Mouse (Mus musculus) cerebellum, adult 2 months (tissue): ENCODE measurements at regions not wholly inside any gene's neighbourhood (a gene's known extent, or its start where the extent isn't known, plus 50 kb on each side); places are given as distances from the start of the nearest gene placed in this dataset.
"Not testable (repeated sequence)": the region's sequence is repeated elsewhere in the genome, so short reads cannot be mapped to it uniquely, and the experiment has no call there.

Source experiments
- DNase-seq, 2 experiments: peaks; one replicate each; pipeline ENCODE4 v3.0.0; 2021
- H3K27ac ChIP-seq: fragments of 200-500 bp; 2 replicates; pipeline ENCODE4 v1.5.1; 2012; ENCODE audit warnings: low read length, control low read depth, inconsistent platforms; ENCODE audit not compliant: insufficient read depth
- H3K27me3 ChIP-seq: fragments of 200-500 bp; 2 replicates; pipeline ENCODE4 v1.6.1; 2012; ENCODE audit warnings: inconsistent platforms, mild to moderate bottlenecking, low read length, moderate library complexity; ENCODE audit not compliant: control insufficient read depth, insufficient read depth
- H3K4me1 ChIP-seq: fragments of 200-500 bp; 2 replicates; pipeline ENCODE4 v1.6.1; 2011; ENCODE audit warnings: low read length; ENCODE audit not compliant: control insufficient read depth, insufficient read depth
- H3K4me3 ChIP-seq: fragments of 200-500 bp; replicated peaks from 2 replicates; pipeline ENCODE3; 2011; ENCODE audit warnings: mild to moderate bottlenecking, low read depth, low read length, control low read depth; ENCODE audit not compliant: insufficient read depth
- CTCF ChIP-seq: fragments of 200-500 bp; IDR thresholded peaks from 2 replicates; pipeline ENCODE4 v1.5.1; 2011; ENCODE audit warnings: low read depth, mild to moderate bottlenecking, control low read depth, low read length, moderate library complexity, borderline replicate concordance; ENCODE audit not compliant: insufficient read depth
- POLR2A ChIP-seq: fragments of 200-500 bp; IDR thresholded peaks from 2 replicates; pipeline ENCODE4 v1.6.1; 2011; ENCODE audit warnings: low read length, control low read depth, borderline replicate concordance; ENCODE audit not compliant: insufficient read depth
- WGBS: fragments of 180-500 bp; shearing (Covaris S2); methylation state at CpG from one replicate; pipeline ENCODE4 v1.1.7; 2018; 5-methylcytosine and 5-hydroxymethylcytosine counted together

- DNase-seq, result peak; percentile 60 to 66
- Histone ChIP-seq H3K4me3 (no peak overlapping the region), H3K27me3 (no peaks in the 10 kb centered on the region), H3K4me1 (no peaks in the 10 kb centered on the region), H3K27ac (no peak overlapping the region)
- 30% methylated on average over 10 of the region's 10 CpGs for WGBS
- TF ChIP-seq POLR2A (no peak), CTCF (no peak)
These were observed 87.4 kb upstream of the Lemd2 start for GRCm38 (mm10) chr17:27291673-27292072.

DNA sequence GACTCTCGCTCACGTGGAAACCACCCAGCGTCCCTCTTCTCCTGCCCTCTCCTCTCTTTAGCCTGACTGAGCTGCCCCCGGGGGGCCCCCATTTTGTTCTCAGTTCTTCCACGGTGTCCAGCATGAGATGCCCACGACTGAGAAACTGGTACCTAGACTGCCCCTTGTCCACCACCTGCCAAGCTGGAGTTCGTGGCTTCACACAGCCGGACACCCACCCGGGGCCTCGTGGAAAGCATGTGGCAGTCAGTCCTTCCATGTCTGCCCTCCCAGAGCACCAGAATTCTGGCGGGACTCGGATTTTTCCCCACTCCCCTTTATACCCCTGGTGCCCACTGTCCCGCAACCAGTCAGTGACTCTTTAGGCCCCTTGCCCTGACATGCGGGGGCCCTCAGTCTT, 86.9 kb upstream of the Lemd2 start:
- 68% methylated on average over 14 of the region's 14 CpGs for WGBS
- Histone ChIP-seq H3K4me1 (no peaks in the 10 kb centered on the region), H3K27me3 (no peaks in the 10 kb centered on the region), H3K27ac (no peak overlapping the region), H3K4me3 (no peak overlapping the region)
- peak in 1 of 2 experiments; percentile 39 for DNase-seq
- no peak for TF ChIP-seq CTCF
- TF ChIP-seq POLR2A, result no peak

GRCm38 (mm10) chr17:27290311-27290710, 86.0 kb upstream of the Lemd2 start:
- DNase-seq, result peak in 1 of 2 experiments; percentile 27
- Histone ChIP-seq H3K4me1 (no peaks in the 10 kb centered on the region), H3K27me3 (no peaks in the 10 kb centered on the region), H3K4me3 (no peak overlapping the region), H3K27ac (no peak overlapping the region)
- 96% methylated on average over 16 of the region's 16 CpGs for whole genome bisulfite sequencing
- TF ChIP-seq CTCF (no peak), POLR2A (no peak)

DNA sequence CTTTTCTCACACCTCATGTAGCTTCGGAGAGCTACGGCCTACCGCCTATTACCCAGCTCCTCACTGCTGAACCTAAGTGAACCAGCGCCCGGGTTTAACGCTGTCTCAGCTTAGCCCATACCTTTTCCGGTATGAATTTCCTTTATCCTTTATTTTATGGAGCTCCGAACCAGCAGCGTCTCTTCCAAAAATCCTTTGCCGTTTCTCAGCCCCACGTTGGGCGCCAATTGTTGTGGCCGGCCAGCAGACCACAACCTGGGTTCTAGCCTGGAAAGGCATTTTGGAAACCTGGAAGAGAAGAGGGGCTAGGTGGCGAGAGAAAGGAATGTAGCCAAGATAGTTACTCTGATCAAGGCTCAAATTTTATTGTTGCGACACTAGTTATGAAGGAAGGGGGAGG, 85.5 kb upstream of the Lemd2 start:
- not testable (repeated sequence) for H3K4me3 ChIP-seq, H3K27me3 ChIP-seq, H3K4me1 ChIP-seq, DNase-seq, H3K27ac ChIP-seq
- WGBS, result 98% methylated on average over 14 of the region's 15 CpGs

- H3K4me3 ChIP-seq, H3K4me1 ChIP-seq, H3K27me3 ChIP-seq, H3K27ac ChIP-seq, DNase-seq: not testable (repeated sequence)
- 97% methylated on average over 10 of the region's 10 CpGs for WGBS
These were observed 83.7 kb upstream of the Lemd2 start for GRCm38 (mm10) chr17:27287986-27288385.

- no peaks in the 10 kb centered on the region for H3K27me3 ChIP-seq
- H3K4me1 ChIP-seq, result no peaks in the 10 kb centered on the region
- 76% methylated on average over 9 of the region's 9 CpGs for WGBS
- no peak overlapping the region for H3K4me3 ChIP-seq
- peak in 1 of 2 experiments; percentile 37 for DNase-seq
- TF ChIP-seq POLR2A, result no peak
- peak; percentile 32; the same call in 1 of the 2 replicates for TF ChIP-seq CTCF
- H3K27ac ChIP-seq, result no peak overlapping the region
These were observed 77.0 kb upstream of the Lemd2 start for GRCm38 (mm10) chr17:27281241-27281640.

DNA sequence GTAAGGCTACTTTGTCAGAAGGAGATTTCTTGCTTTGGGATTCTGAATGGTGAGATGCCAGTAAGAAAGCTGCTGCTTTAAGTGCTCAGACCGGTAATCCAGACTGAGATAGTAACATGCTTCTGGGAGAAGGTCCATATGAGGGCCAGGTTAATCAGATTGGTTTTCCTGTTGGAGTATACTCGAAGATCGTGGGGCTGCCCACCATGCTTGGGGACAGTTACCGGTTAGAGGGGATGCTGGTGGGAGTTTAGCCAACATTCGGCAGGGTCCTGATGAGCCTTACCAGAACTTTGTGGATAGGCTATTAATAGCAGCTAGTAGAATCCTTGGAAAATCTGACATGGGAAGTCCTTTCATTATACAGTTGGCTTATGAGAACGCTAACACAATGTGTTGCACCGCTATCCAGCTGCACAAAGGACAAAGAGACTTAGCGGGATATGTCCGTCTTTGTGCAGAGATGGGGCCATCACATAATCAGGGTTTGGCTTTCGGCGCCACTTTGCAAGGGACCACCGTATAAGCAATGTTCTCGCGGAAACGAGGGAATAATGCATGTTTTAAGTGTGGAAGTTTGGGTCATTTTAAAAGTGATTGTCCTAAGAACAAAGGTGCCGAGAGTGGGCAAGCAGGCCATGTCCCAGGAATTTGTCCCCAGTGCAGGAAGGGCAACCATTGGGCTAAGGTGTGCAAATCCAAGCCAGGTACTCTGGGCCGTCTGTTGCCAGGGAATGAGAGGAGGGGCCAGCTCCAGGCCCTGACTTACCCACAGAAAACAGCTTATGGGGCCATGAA, 75.4 kb upstream of the Lemd2 start:
- H3K27ac ChIP-seq, H3K4me1 ChIP-seq, H3K27me3 ChIP-seq, H3K4me3 ChIP-seq: not testable (repeated sequence)
- peak in 1 of 2 experiments; percentile 8 for DNase-seq
- WGBS, result 94% methylated on average over 17 of the region's 17 CpGs

DNA sequence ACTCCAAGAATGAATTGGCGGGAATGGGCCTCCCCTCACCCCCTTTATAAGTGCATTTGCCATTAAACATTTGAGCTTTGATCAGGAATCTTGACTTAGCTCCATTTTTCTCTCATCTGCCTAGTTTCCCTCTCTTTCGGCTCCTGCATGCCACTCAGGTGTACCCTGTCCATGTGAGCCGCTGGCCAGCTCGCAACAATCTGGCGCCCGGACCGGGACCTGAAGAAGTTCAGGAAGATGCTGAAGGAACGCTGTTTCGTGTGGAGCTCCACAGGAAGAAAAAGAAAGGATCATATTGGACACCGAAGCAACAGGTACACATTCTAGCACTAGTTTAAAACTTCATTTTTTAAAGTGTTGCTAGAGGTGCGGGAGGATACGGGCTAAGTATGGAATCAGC, 73.5 kb upstream of the Lemd2 start:
- H3K27me3 ChIP-seq, DNase-seq, H3K4me3 ChIP-seq, H3K27ac ChIP-seq, H3K4me1 ChIP-seq: not testable (repeated sequence)
- WGBS, result 97% methylated on average over 12 of the region's 12 CpGs

GRCm38 (mm10) chr17:27271756-27272155, 67.5 kb upstream of the Lemd2 start:
- H3K27me3 ChIP-seq, H3K27ac ChIP-seq, H3K4me3 ChIP-seq, H3K4me1 ChIP-seq, DNase-seq: not testable (repeated sequence)
- WGBS, result 93% methylated on average over 12 of the region's 12 CpGs

DNA sequence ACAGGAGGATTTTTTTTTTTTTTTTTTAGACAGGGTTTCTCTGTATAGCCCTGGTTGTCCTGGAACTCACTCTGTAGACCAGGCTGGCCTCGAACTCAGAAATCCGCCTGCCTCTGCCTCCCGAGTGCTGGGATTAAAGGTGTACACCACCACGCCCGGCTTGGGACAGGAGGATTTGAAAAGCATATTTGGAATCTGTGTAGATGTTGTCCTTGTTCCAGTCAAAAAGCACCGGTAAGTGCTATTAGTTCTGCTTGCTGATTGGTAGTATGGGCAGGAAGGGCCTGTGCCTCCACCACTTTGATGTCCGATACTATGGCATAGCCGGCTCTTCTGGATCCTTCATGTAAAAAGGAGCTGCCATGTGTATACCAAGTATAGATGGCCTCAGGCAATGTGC, 66.5 kb upstream of the Lemd2 start:
- WGBS, result 95% methylated on average over 8 of the region's 8 CpGs
- H3K4me1 ChIP-seq, H3K4me3 ChIP-seq, H3K27ac ChIP-seq, DNase-seq, H3K27me3 ChIP-seq: not testable (repeated sequence)

DNA sequence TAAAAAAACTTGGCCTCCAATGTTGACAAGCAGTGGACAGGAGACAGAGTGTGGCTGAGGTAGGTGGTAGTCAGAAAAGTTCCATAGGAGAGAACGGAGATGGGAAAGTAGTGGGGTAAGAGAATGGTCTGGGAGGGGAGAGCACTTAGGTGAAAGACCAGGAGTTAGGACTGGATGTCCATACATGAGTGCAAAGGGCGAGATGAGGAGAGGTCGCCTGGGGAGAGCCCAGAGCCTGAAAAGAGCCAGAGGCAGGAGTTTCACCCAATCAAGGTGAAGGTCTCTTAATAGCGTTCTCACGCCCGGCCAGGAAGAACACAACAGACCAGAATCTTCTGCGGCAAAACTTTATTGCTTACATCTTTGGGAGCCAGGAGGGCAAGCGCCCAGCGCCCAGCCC, 60.3 kb upstream of the Lemd2 start:
- WGBS, result 95% methylated on average over 8 of the region's 9 CpGs
- H3K4me1 ChIP-seq, H3K27me3 ChIP-seq, H3K4me3 ChIP-seq, H3K27ac ChIP-seq: not testable (repeated sequence)
- peak in 1 of 2 experiments; percentile 5 for DNase-seq
